Mouse (Mus musculus): Measurements from ENCODE around the gene Zcrb1.
A peak's percentile ranks its signal among the peaks of the same experiment; 100 is the strongest.

DNA sequence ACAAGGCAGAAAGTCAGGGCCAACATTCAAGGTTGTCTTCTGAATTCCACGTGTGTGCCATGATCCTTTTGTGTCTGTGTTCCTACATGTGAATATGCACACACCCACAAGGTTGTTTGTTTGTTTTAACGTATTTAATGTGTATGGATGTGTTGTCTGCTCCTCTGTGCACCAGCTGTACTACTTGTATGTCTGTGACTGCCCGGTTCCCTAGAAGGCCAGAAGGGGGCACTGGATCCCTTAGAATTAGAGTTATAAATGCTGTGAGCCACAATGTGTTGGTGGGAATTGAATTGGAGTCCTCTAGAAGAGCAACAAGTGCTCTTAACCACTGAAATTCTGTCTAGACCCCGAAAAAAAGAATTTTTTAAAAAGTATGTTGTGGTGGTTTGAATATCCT is 44.1 kb upstream of the Zcrb1 start:
- TF ChIP-seq CTCF (IDR thresholded peaks at IDR 0.05) (peak; percentile 35), EP300 (IDR thresholded peaks at IDR 0.05) (no peak)
